Mouse (Mus musculus) G1E-ER4 (cell line): ENCODE measurements around the gene Ano2. TPM values are rescaled to one million over a fixed set of nuclear protein-coding genes. Genes with fewer than 3 reads are reported as not detected.

Source experiments
- GATA1 ChIP-seq: IDR thresholded peaks from one replicate; pipeline ENCODE4 v1.8.0; 2012; ENCODE audit warnings: low read length, inconsistent platforms
- polyA plus RNA-seq: library from polyadenylated mRNA; stranded (reverse); fragments of >175 nt; gene quantifications from 2 replicates; pipeline ENCODE4 v1.2.3, GENCODE M21; 2012

The Ano2 gene
- polyA plus RNA-seq, 1 experiment, result not detected

DNA sequence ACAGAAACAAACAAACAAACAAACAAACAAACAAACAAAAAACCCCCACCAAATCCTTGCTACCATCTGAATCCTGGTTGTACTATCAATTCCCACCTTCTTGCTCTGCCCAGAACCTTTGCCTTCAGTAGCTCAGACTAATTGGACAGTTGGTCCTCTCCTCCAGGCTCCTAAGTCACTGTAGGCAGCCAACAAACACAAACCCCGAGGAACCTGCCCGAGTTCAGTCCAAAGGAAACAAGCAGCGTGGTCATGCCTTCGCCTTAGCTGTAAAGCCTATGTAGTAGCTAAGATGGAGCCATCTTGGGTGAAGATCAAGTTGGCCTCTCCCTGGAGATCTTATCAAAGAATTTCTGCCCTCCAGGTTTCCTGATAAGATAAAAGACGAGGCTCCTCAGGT, 362.9 kb downstream of the Ano2 start:
- TF ChIP-seq GATA1, result no peak

DNA sequence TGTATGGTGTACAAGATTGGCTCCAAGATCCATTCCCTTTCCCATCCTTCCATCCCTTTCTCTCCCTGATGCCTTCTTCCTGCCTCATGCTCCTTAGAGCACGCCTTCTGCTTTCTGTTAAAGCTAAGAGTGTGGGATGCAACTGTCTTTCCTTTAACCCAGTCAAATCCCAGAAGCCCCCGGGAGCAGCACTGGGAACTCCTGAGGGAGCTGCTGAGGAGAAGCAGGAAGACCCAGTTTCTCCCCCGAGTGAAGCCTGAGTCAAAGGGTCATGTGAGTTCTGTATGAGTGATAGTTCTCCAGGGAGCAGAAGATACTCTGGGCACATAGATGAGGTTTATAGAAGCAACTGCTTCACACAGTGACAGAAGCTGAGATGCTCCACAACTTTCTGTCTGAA, 367.5 kb downstream of the Ano2 start:
- no peak for TF ChIP-seq GATA1

DNA sequence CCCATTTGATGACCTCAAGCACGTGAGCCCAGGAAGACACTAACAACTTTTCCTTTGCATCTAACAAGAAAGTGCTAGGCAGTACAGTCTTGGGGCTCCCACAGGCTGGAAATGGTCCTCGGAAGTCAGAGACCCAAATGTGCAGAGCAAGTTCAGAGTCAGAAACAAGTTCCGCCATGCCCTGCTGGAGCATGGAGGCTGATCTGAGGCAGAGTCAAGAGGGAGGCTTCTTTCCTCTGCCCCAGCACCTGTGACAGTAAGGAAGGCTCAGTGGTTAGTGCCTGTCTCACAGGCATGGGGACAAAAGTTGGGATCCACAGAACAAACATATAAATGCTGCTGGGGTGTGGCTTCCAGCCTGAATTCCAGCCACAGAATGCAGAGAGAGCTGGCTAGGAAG, 390.3 kb downstream of the Ano2 start:
- TF ChIP-seq GATA1, result no peak

DNA sequence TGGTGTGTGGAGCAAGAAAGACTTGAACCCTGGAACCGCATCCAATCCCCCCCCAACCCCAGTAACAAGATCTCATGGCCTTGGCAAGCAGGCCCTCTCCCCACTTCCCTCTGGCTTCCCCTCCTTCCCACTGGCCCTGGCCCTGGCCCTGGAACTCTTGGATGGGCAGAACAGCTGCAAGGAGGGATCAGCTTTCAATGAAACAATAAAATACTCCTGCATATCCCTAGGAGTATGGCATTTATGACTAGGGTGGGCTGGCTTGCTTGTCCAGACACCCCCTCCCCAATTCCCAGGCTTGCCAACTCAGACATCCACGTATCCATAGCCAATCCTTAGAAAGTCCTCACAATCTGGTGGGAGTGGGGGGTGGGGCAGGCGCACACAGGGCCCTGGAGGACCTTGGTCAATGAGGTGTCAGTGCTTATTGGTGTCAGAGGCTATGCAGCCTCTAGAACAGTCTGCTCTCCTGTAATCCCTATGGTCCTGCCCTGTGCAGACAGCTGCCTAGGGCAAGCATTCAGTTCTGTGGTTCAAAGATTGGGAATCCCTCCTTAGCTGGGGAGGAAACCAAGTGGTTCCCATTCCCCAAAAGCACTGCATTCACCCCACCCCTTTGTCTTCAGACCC, 396.2 kb downstream of the Ano2 start:
- no peak for TF ChIP-seq GATA1

DNA sequence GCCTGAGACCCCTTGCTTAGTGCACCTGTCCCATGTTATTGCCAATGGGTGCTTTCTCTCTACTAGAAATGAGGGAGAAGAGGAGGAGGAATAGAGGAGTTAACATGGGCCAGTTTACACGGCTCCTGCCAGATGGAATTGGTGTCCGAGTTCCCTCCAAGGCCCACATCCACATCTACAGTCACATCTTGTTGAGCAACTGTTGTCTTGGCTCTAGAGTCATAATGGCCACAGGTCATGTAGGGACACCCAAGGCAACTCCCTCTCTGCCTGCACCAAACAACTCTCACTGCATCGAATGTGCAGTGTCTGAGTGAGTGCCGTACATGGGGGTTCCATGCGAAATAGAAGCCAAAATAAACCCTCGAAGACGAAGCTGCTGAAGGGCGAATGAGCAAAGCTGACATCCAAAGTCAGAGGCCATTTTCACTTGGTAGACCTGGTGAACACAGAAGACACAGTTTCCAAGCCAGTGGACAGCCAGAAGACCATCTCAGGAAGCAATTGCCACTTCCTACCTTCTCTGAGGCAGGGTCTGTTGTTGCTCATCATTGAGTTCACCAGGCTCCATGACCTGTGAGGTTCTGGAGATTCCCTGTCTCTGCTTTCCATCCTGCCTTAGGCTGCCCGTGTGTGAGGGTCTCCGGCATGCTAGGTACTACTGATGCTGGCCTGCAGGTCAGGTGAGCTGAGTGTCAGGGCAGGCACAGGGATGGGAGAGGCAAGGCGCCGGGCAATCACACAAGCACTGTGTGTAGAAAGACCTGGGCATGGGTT, 398.5 kb downstream of the Ano2 start:
- no peak for TF ChIP-seq GATA1

Other genes starting within 250 kb of the Ano2 start
- gene Cd9, start 195.6 kb upstream of the Ano2 start, polyA plus RNA-seq, result not detected in 2 replicates
- not detected in 2 replicates for gene Vwf, start 143.6 kb upstream of the Ano2 start, polyA plus RNA-seq